Mouse (Mus musculus) heart, embryonic 14.5 days (tissue): ENCODE data around the gene Ankmy1. TPM values are rescaled to one million over a fixed set of nuclear protein-coding genes. Genes with fewer than 3 reads are reported as not detected.

Experiments used
- ATAC-seq: fragments of 200-750 bp; cut with Nextera tagmentation; 2 replicates; pipeline ENCODE4 v1.8.0; 2017; ENCODE audit warnings: low read depth, moderate TSS enrichment; ENCODE audit not compliant: insufficient number of reproducible peaks, insufficient read depth, low FRiP score
- H3K27ac ChIP-seq, 2 experiments: fragments of 200-500 bp in 1 of 2; fragments of 300-500 bp in 1 of 2; sonication (generic) in 1 of 2; replicated peaks in 1 of 2; 2 replicates each; pipeline ENCODE4 v1.5.1; 2012 to 2014; ENCODE audit warnings: low read depth in 2 of 2, low read length in 2 of 2, control low read depth in 1 of 2, mild to moderate bottlenecking in 1 of 2, mixed read lengths in 1 of 2; ENCODE audit not compliant: control insufficient read depth in 1 of 2, insufficient read depth in 1 of 2
- H3K27me3 ChIP-seq: fragments of 300-500 bp; sonication (generic); 2 replicates; pipeline ENCODE4 v1.6.1; 2014; ENCODE audit warnings: mild to moderate bottlenecking, low read length, control low read depth; ENCODE audit not compliant: control insufficient read depth, insufficient read depth
- H3K36me3 ChIP-seq: fragments of 300-500 bp; sonication (generic); 2 replicates; pipeline ENCODE4 v1.6.1; 2014; ENCODE audit warnings: mild to moderate bottlenecking, control low read depth, low read length, mixed read lengths; ENCODE audit not compliant: control insufficient read depth, insufficient read depth
- H3K4me1 ChIP-seq, 2 experiments: fragments of 200-500 bp in 1 of 2; fragments of 300-500 bp in 1 of 2; sonication (generic) in 1 of 2; 2 replicates each; pipeline ENCODE4 v1.6.1; 2012 to 2014; ENCODE audit warnings: low read length in 2 of 2, control low read depth in 1 of 2, mixed read lengths in 1 of 2; ENCODE audit not compliant: control insufficient read depth in 2 of 2, insufficient read depth in 2 of 2
- H3K4me2 ChIP-seq: fragments of 300-500 bp; sonication (generic); 2 replicates; pipeline ENCODE4 v1.6.1; 2014; ENCODE audit warnings: mild to moderate bottlenecking, low read length
- H3K4me3 ChIP-seq, 2 experiments: fragments of 200-500 bp in 1 of 2; fragments of 300-500 bp in 1 of 2; sonication (generic) in 1 of 2; 2 replicates each; pipeline ENCODE4 v1.5.1; 2012 to 2014; ENCODE audit warnings: low read length in 2 of 2, mild to moderate bottlenecking in 2 of 2, control low read depth in 1 of 2, low read depth in 1 of 2, moderate library complexity in 1 of 2; ENCODE audit not compliant: control insufficient read depth in 1 of 2, insufficient read depth in 1 of 2
- H3K9ac ChIP-seq: fragments of 300-500 bp; sonication (generic); 2 replicates; pipeline ENCODE4 v1.6.1; 2014; ENCODE audit warnings: mild to moderate bottlenecking, low read length
- H3K9me3 ChIP-seq: fragments of 300-500 bp; sonication (generic); 2 replicates; pipeline ENCODE4 v1.6.1; 2016; ENCODE audit warnings: low read length, control low read depth; ENCODE audit not compliant: control insufficient read depth
- whole genome bisulfite sequencing: fragments of 180-500 bp; shearing (Covaris S2); extraction: QIAGEN DNeasy Blood & Tissue Kit; methylation state at CpG from one replicate; pipeline ENCODE4 v1.1.7; 2014; 5-methylcytosine and 5-hydroxymethylcytosine counted together
- polyA plus RNA-seq: library from polyadenylated mRNA; unstranded; fragments of >200 nt; fragmentation: Nextera tagmentation; extraction: Ambion mirVana; gene quantifications from 2 replicates; pipeline ENCODE4 v1.2.1, GENCODE M21; 2014

Ankmy1 gene
- polyA plus RNA-seq, 1 experiment from 2014 or later, result 0.89 TPM

- no peak for ATAC-seq
- H3K27ac ChIP-seq, result no peak overlapping the region
- peak overlapping the region; percentile 12 to 22; a peak in 3 of 4 replicates for H3K4me3 ChIP-seq
- peaks cover 7% of the 10 kb centered on the region for H3K27me3 ChIP-seq
- 0 out of 2 replicates have a peak, but pooled peaks cover 3% of the 10 kb centered on the region for H3K36me3 ChIP-seq
- H3K9me3 ChIP-seq, result no peaks in the 10 kb centered on the region
- H3K9ac ChIP-seq, result peak overlapping the region; percentile 31
- H3K4me2 ChIP-seq, result peak overlapping the region; percentile 58
- 5% methylated on average over 41 of the region's 41 CpGs for WGBS
- peaks cover 24 to 35% of the 10 kb centered on the region in 2 experiments for H3K4me1 ChIP-seq
Observed at GRCm38 (mm10) chr1:92847873-92848839, 54.5 kb downstream of the Ankmy1 start.

GRCm38 (mm10) chr1:92845889-92846288, 56.8 kb downstream of the Ankmy1 start:
- H3K36me3 ChIP-seq, result 0 out of 2 replicates have a peak, but pooled peaks cover 2% of the 10 kb centered on the region
- WGBS, result 62% methylated on average over 7 of the region's 7 CpGs
- H3K9ac ChIP-seq, result no peak overlapping the region
- no peak overlapping the region for H3K27ac ChIP-seq
- no peak for ATAC-seq
- H3K9me3 ChIP-seq, result no peaks in the 10 kb centered on the region
- H3K4me1 ChIP-seq, result peaks cover 19 to 21% of the 10 kb centered on the region in 2 experiments
- H3K27me3 ChIP-seq, result peaks cover 7% of the 10 kb centered on the region
- H3K4me3 ChIP-seq, result no peak overlapping the region
- H3K4me2 ChIP-seq, result no peak overlapping the region

- Histone ChIP-seq H3K9me3 (no peaks in the 10 kb centered on the region), H3K27me3 (no peaks in the 10 kb centered on the region), H3K4me1 (peaks cover 10 to 13% of the 10 kb centered on the region in 2 experiments; a peak in 3 of 4 replicates), H3K4me3 (no peak overlapping the region), H3K27ac (no peak overlapping the region), H3K9ac (no peak overlapping the region), H3K36me3 (0 out of 2 replicates have a peak, but pooled peaks cover 2% of the 10 kb centered on the region), H3K4me2 (no peak overlapping the region)
- ATAC-seq, result no peak
- 79% methylated on average over 3 of the region's 3 CpGs for WGBS
Observed at GRCm38 (mm10) chr1:92841427-92841826, 61.3 kb downstream of the Ankmy1 start.

GRCm38 (mm10) chr1:92840231-92840890, 62.3 kb downstream of the Ankmy1 start:
- no peak overlapping the region for H3K27ac ChIP-seq
- 72% methylated on average over 8 of the region's 8 CpGs for WGBS

GRCm38 (mm10) chr1:92839211-92839610, 63.5 kb downstream of the Ankmy1 start:
- WGBS, result 75% methylated on average over 7 of the region's 7 CpGs
- no peak for ATAC-seq
- H3K27me3 ChIP-seq, result no peaks in the 10 kb centered on the region
- no peak overlapping the region for H3K9ac ChIP-seq
- no peaks in the 10 kb centered on the region for H3K9me3 ChIP-seq
- no peak overlapping the region for H3K4me3 ChIP-seq
- no peak overlapping the region for H3K4me2 ChIP-seq
- H3K36me3 ChIP-seq, result 0 out of 2 replicates have a peak, but pooled peaks cover 10% of the 10 kb centered on the region
- no peak overlapping the region for H3K27ac ChIP-seq
- H3K4me1 ChIP-seq, result peaks cover 8 to 17% of the 10 kb centered on the region in 2 experiments; a peak in 3 of 4 replicates

More at GRCm38 (mm10) chr1:92840231-92840890, 62.3 kb downstream of the Ankmy1 start:
- Histone ChIP-seq H3K9me3 (no peaks in the 10 kb centered on the region), H3K9ac (no peak overlapping the region), H3K27me3 (no peaks in the 10 kb centered on the region), H3K4me1 (peaks cover 8 to 13% of the 10 kb centered on the region in 2 experiments; a peak in 3 of 4 replicates), H3K36me3 (0 out of 2 replicates have a peak, but pooled peaks cover 9% of the 10 kb centered on the region), H3K4me2 (no peak overlapping the region), H3K4me3 (no peak overlapping the region)
- ATAC-seq, result no peak

GRCm38 (mm10) chr1:92837931-92838833, 64.5 kb downstream of the Ankmy1 start:
- no peak overlapping the region for H3K27ac ChIP-seq
- no peaks in the 10 kb centered on the region for H3K9me3 ChIP-seq
- no peak overlapping the region for H3K4me2 ChIP-seq
- H3K4me3 ChIP-seq, result no peak overlapping the region
- ATAC-seq, result 0 out of 2 replicates have a peak, but pooled peaks have one; percentile 13
- H3K9ac ChIP-seq, result no peak overlapping the region
- H3K4me1 ChIP-seq, result peaks cover 15 to 26% of the 10 kb centered on the region in 2 experiments; a peak in 3 of 4 replicates
- WGBS, result 67% methylated on average over 14 of the region's 14 CpGs
- H3K36me3 ChIP-seq, result 0 out of 2 replicates have a peak, but pooled peaks cover 10% of the 10 kb centered on the region
- H3K27me3 ChIP-seq, result 0 out of 2 replicates have a peak, but pooled peaks cover 3% of the 10 kb centered on the region
